Mouse (Mus musculus): ENCODE measurements around the gene Zfp319. TPM values are rescaled to one million over a fixed set of nuclear protein-coding genes. Genes with fewer than 3 reads are reported as not detected.

Zfp319 gene
- total RNA-seq, 1 experiment, result 3.2 TPM

GRCm38 (mm10) chr8:95348356-95348755 lies 16.6 kb upstream of the Zfp319 start:
- DNase-seq (ENCODE audit: low read depth, low spot score), result no peak
- H3K4me1 ChIP-seq (ENCODE audit: control insufficient read depth in 2 of 2, insufficient read depth in 2 of 2, low read length in 2 of 2, poor library complexity in 1 of 2), result no peaks in the 10 kb centered on the region; a peak in 1 of 4 replicates
- no peak overlapping the region for H3K4me3 ChIP-seq (ENCODE audit: insufficient read depth in 1 of 2, low read depth in 1 of 2, low read length in 2 of 2, poor library complexity in 1 of 2, severe bottlenecking in 1 of 2)
- peaks cover 6% of the 10 kb centered on the region; the same call in 1 of the 2 replicates for H3K36me3 ChIP-seq (ENCODE audit: control insufficient read depth, insufficient read depth, low read length, poor library complexity, severe bottlenecking)
- TF ChIP-seq ZNF384 (IDR thresholded peaks at IDR 0.05; ENCODE audit: low read depth, low read length) (no peak), HCFC1 (IDR thresholded peaks at IDR 0.05; ENCODE audit: borderline replicate concordance, insufficient read depth, low read length) (no peak), MAFK (IDR thresholded peaks at IDR 0.05; ENCODE audit: insufficient read depth, low read depth, low read length) (no peak)
- H3K27ac ChIP-seq (ENCODE audit: insufficient read depth, low read depth, low read length, poor library complexity, severe bottlenecking), result no peak overlapping the region
- in situ Hi-C loops (cut with MboI; ENCODE audit: low sequenced_read_pairs in 2 of 2, unreplicated experiment in 2 of 2), result no loop called here
- H3K9ac ChIP-seq (ENCODE audit: insufficient read depth, low read depth, low read length, poor library complexity, severe bottlenecking), result no peak overlapping the region
- H3K9me3 ChIP-seq (ENCODE audit: control insufficient read depth, insufficient read depth, low read depth, low read length), result no peaks in the 10 kb centered on the region

GRCm38 (mm10) chr8:95346643-95347545 lies 15.1 kb upstream of the Zfp319 start:
- TF ChIP-seq MAFK (IDR thresholded peaks at IDR 0.05; ENCODE audit: insufficient read depth, low read depth, low read length) (no peak), ZC3H11A (IDR thresholded peaks at IDR 0.05; ENCODE audit: borderline replicate concordance, low read depth, low read length) (peak; percentile 44; the same call in 1 of the 2 replicates)
- no peak overlapping the region for H3K4me3 ChIP-seq (ENCODE audit: insufficient read depth in 1 of 2, low read depth in 1 of 2, low read length in 2 of 2, poor library complexity in 1 of 2, severe bottlenecking in 1 of 2)
- peaks cover 6% of the 10 kb centered on the region; the same call in 1 of the 2 replicates for H3K36me3 ChIP-seq (ENCODE audit: control insufficient read depth, insufficient read depth, low read length, poor library complexity, severe bottlenecking)
- no peak overlapping the region for H3K9ac ChIP-seq (ENCODE audit: insufficient read depth, low read depth, low read length, poor library complexity, severe bottlenecking)
- no peak for DNase-seq (ENCODE audit: low read depth, low spot score)
- no peaks in the 10 kb centered on the region for H3K9me3 ChIP-seq (ENCODE audit: control insufficient read depth, insufficient read depth, low read depth, low read length)
- no peaks in the 10 kb centered on the region; a peak in 1 of 4 replicates for H3K4me1 ChIP-seq (ENCODE audit: control insufficient read depth in 2 of 2, insufficient read depth in 2 of 2, low read length in 2 of 2, poor library complexity in 1 of 2)
- H3K27ac ChIP-seq (ENCODE audit: insufficient read depth, low read depth, low read length, poor library complexity, severe bottlenecking), result no peak overlapping the region
- in situ Hi-C loops (cut with MboI; ENCODE audit: low sequenced_read_pairs in 2 of 2, unreplicated experiment in 2 of 2), result no loop called here

GRCm38 (mm10) chr8:95344668-95345067 lies 12.9 kb upstream of the Zfp319 start:
- in situ Hi-C loops (cut with MboI; ENCODE audit: low sequenced_read_pairs in 2 of 2, unreplicated experiment in 2 of 2), result no loop called here
- no peak for DNase-seq (ENCODE audit: low read depth, low spot score)
- Histone ChIP-seq H3K9me3 (ENCODE audit: control insufficient read depth, insufficient read depth, low read depth, low read length) (no peaks in the 10 kb centered on the region), H3K9ac (ENCODE audit: insufficient read depth, low read depth, low read length, poor library complexity, severe bottlenecking) (no peak overlapping the region), H3K27ac (ENCODE audit: insufficient read depth, low read depth, low read length, poor library complexity, severe bottlenecking) (no peak overlapping the region), H3K4me3 (ENCODE audit: insufficient read depth in 1 of 2, low read depth in 1 of 2, low read length in 2 of 2, poor library complexity in 1 of 2, severe bottlenecking in 1 of 2) (no peak overlapping the region), H3K4me1 (ENCODE audit: control insufficient read depth in 2 of 2, insufficient read depth in 2 of 2, low read length in 2 of 2, poor library complexity in 1 of 2) (no peaks in the 10 kb centered on the region), H3K36me3 (ENCODE audit: control insufficient read depth, insufficient read depth, low read length, poor library complexity, severe bottlenecking) (peaks cover 6% of the 10 kb centered on the region; the same call in 1 of the 2 replicates)
- no peak for TF ChIP-seq ZNF384 (IDR thresholded peaks at IDR 0.05; ENCODE audit: low read depth, low read length)
- no peak for TF ChIP-seq CHD2 (IDR thresholded peaks at IDR 0.05; ENCODE audit: low read depth, low read length)
- no peak for TF ChIP-seq ZC3H11A (IDR thresholded peaks at IDR 0.05; ENCODE audit: borderline replicate concordance, low read depth, low read length)
- no peak for TF ChIP-seq MAFK (IDR thresholded peaks at IDR 0.05; ENCODE audit: insufficient read depth, low read depth, low read length)
- no peak for TF ChIP-seq HCFC1 (IDR thresholded peaks at IDR 0.05; ENCODE audit: borderline replicate concordance, insufficient read depth, low read length)

- no peaks in the 10 kb centered on the region for H3K9me3 ChIP-seq (ENCODE audit: control insufficient read depth, insufficient read depth, low read depth, low read length)
- H3K9ac ChIP-seq (ENCODE audit: insufficient read depth, low read depth, low read length, poor library complexity, severe bottlenecking), result no peak overlapping the region
- in situ Hi-C loops (cut with MboI; ENCODE audit: low sequenced_read_pairs in 2 of 2, unreplicated experiment in 2 of 2), result no loop called here
- H3K27ac ChIP-seq (ENCODE audit: insufficient read depth, low read depth, low read length, poor library complexity, severe bottlenecking), result no peak overlapping the region
- H3K4me1 ChIP-seq (ENCODE audit: control insufficient read depth in 2 of 2, insufficient read depth in 2 of 2, low read length in 2 of 2, poor library complexity in 1 of 2), result no peaks in the 10 kb centered on the region
- DNase-seq (ENCODE audit: low read depth, low spot score), result no peak
- H3K4me3 ChIP-seq (ENCODE audit: insufficient read depth in 1 of 2, low read depth in 1 of 2, low read length in 2 of 2, poor library complexity in 1 of 2, severe bottlenecking in 1 of 2), result no peak overlapping the region
- H3K36me3 ChIP-seq (ENCODE audit: control insufficient read depth, insufficient read depth, low read length, poor library complexity, severe bottlenecking), result peaks cover 4% of the 10 kb centered on the region; the same call in 1 of the 2 replicates
- TF ChIP-seq MAFK (IDR thresholded peaks at IDR 0.05; ENCODE audit: insufficient read depth, low read depth, low read length) (no peak), CHD2 (IDR thresholded peaks at IDR 0.05; ENCODE audit: low read depth, low read length) (no peak), HCFC1 (IDR thresholded peaks at IDR 0.05; ENCODE audit: borderline replicate concordance, insufficient read depth, low read length) (no peak), ZNF384 (IDR thresholded peaks at IDR 0.05; ENCODE audit: low read depth, low read length) (no peak), ZC3H11A (IDR thresholded peaks at IDR 0.05; ENCODE audit: borderline replicate concordance, low read depth, low read length) (no peak)
Observed at GRCm38 (mm10) chr8:95341721-95342120, 10.0 kb upstream of the Zfp319 start.

Data from ES-E14 (cell line).